Mouse (Mus musculus) heart, embryonic 16.5 days (tissue): Measurements from ENCODE around the gene Nrsn2. TPM values are rescaled to one million over a fixed set of nuclear protein-coding genes. Genes with fewer than 3 reads are reported as not detected.

Experiments used
- ATAC-seq: fragments of 200-750 bp; cut with Nextera tagmentation; replicated peaks from 2 replicates; pipeline ENCODE4 v1.8.0; 2017; ENCODE audit warnings: moderate number of reproducible peaks; ENCODE audit not compliant: insufficient read depth, low FRiP score; ENCODE audit errors: extremely low read depth
- H3K27ac ChIP-seq: fragments of 300-500 bp; sonication (generic); 2 replicates; pipeline ENCODE4 v1.5.1; 2014; ENCODE audit warnings: mild to moderate bottlenecking, low read length, control low read depth, moderate library complexity
- H3K27me3 ChIP-seq: fragments of 300-500 bp; sonication (generic); 2 replicates; pipeline ENCODE4 v1.6.1; 2014; ENCODE audit warnings: low read length, mixed read lengths; ENCODE audit not compliant: control insufficient read depth, insufficient read depth
- H3K36me3 ChIP-seq: fragments of 300-500 bp; sonication (generic); 2 replicates; pipeline ENCODE4 v1.6.1; 2014; ENCODE audit not compliant: control insufficient read depth, insufficient read depth
- H3K4me1 ChIP-seq: fragments of 300-500 bp; sonication (generic); 2 replicates; pipeline ENCODE4 v1.6.1; 2014; ENCODE audit warnings: low read length, mixed read lengths; ENCODE audit not compliant: control insufficient read depth, insufficient read depth
- H3K4me2 ChIP-seq: fragments of 300-500 bp; sonication (generic); 2 replicates; pipeline ENCODE4 v1.6.1; 2014; ENCODE audit warnings: low read depth, mild to moderate bottlenecking, control low read depth, low read length
- H3K4me3 ChIP-seq: fragments of 300-500 bp; sonication (generic); 2 replicates; pipeline ENCODE4 v1.5.1; 2014; ENCODE audit warnings: mild to moderate bottlenecking, control low read depth, low read length
- H3K9ac ChIP-seq: fragments of 300-500 bp; sonication (generic); 2 replicates; pipeline ENCODE4 v1.6.1; 2014; ENCODE audit warnings: low read length, control low read depth
- H3K9me3 ChIP-seq: fragments of 300-500 bp; sonication (generic); replicated peaks from 2 replicates; pipeline ENCODE4 v1.6.1; 2016; ENCODE audit warnings: low read length; ENCODE audit not compliant: control insufficient read depth
- WGBS: fragments of 180-500 bp; shearing (Covaris S2); extraction: QIAGEN DNeasy Blood & Tissue Kit; methylation state at CpG from one replicate; pipeline ENCODE4 v1.1.7; 2014; 5-methylcytosine and 5-hydroxymethylcytosine counted together
- polyA plus RNA-seq: library from polyadenylated mRNA; unstranded; fragments of >200 nt; fragmentation: Nextera tagmentation; extraction: Ambion mirVana; gene quantifications from 2 replicates; pipeline ENCODE4 v1.2.1, GENCODE M21; 2015

Nrsn2 gene
- polyA plus RNA-seq, 1 experiment from 2014 or later, result 1.2 TPM

DNA sequence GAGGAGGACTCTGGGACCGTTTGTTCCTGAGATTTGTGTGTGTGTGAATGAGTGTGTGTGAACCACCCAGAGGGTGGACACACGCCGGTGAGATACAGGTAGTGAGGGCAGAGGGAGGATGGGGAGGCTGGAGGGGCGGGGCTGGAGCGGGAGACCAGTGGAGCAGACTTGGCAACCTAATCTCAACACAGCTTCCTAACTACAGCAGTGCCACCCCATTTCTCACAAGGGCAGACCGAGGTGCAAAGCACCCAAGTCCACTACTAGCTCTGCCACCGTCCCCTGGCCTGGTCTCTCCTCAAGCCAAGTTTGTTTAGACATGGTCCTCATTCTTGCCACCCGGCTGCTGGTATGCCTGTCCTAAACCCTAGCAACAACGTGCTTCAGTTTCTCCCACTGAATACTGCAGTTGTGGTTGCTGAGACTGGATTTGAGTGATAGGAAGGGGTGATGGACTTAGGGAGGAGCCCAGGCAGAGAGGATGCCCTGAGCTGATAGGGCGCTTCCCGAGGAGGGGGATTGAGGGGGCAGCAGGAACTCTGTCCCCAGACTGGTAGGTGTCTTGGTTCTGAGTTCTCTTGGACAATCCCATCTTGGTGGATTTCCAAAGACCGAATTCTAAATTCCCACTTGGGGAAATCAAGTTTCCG, 19.0 kb upstream of the Nrsn2 start:
- peak overlapping the region; percentile 98 for H3K27ac ChIP-seq
- peak overlapping the region; percentile 91 for H3K4me3 ChIP-seq
- ATAC-seq, result no peak
- H3K4me1 ChIP-seq, result peaks cover 31% of the 10 kb centered on the region
- peak overlapping the region; percentile 94 for H3K4me2 ChIP-seq
- no peaks in the 10 kb centered on the region for H3K36me3 ChIP-seq
- no peaks in the 10 kb centered on the region for H3K27me3 ChIP-seq
- 15% methylated on average over 13 of the region's 13 CpGs for WGBS
- peak overlapping the region; percentile 98 for H3K9ac ChIP-seq
- no peaks in the 10 kb centered on the region for H3K9me3 ChIP-seq

- H3K27me3 ChIP-seq, result no peaks in the 10 kb centered on the region
- ATAC-seq, result no peak
- H3K27ac ChIP-seq, result peak overlapping the region; percentile 74
- H3K4me3 ChIP-seq, result no peak overlapping the region
- 53% methylated on average over 9 of the region's 9 CpGs for WGBS
- 0 out of 2 replicates have a peak overlapping the region, but pooled peaks have one; percentile 8 for H3K9ac ChIP-seq
- H3K4me2 ChIP-seq, result peak overlapping the region; percentile 94; the same call in 1 of the 2 replicates
- peaks cover 23% of the 10 kb centered on the region for H3K4me1 ChIP-seq
- H3K9me3 ChIP-seq, result no peaks in the 10 kb centered on the region
- H3K36me3 ChIP-seq, result no peaks in the 10 kb centered on the region
Measured at GRCm38 (mm10) chr2:152393225-152394017, 17.0 kb upstream of the Nrsn2 start.

DNA sequence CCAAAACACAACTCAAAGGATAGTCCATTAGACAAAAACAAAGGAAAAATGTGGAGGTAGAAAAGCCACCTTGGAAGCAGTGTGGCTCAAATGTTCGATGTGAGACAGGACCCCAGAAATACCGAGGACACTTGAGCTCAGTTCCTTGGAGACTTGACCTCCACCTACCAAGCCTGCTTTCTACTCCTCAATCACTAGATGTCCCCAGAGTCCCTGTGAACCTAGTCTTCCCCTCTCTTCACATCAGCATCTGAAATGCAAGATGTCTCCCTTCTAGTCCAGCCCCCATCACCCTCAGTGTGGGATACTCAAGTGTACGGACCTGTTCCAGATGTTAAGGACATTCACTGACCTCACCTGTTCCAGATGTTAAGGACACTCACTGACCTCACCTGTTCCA, 16.3 kb upstream of the Nrsn2 start:
- Histone ChIP-seq H3K4me2 (no peak overlapping the region), H3K9me3 (no peaks in the 10 kb centered on the region), H3K36me3 (no peaks in the 10 kb centered on the region), H3K4me1 (peaks cover 23% of the 10 kb centered on the region), H3K27me3 (no peaks in the 10 kb centered on the region), H3K9ac (no peak overlapping the region), H3K4me3 (no peak overlapping the region), H3K27ac (no peak overlapping the region)
- 18% methylated on average over 3 of the region's 3 CpGs for WGBS
- no peak for ATAC-seq

DNA sequence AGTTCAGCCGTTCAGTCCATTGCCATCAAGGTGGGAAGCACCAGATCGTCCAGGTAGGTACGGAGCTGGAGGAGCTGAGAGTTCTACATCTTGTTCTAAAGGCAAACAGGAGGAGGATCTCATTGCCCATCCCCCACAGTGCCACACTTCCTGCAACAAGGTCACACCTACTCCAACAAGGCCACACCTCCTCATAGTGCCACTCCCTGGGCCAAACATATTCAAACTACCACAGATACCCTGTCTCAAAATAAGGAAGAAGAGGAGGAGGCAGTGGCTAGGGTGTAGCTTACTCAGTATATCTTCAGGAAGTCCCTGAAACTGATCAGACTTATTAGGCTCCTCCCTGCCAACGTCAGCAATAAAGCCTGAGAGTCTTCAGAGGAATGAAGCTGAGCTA, 7.8 kb upstream of the Nrsn2 start:
- no peaks in the 10 kb centered on the region for H3K36me3 ChIP-seq
- no peak overlapping the region for H3K4me2 ChIP-seq
- no peaks in the 10 kb centered on the region for H3K9me3 ChIP-seq
- H3K4me3 ChIP-seq, result no peak overlapping the region
- 84% methylated on average over 4 of the region's 4 CpGs for WGBS
- H3K9ac ChIP-seq, result no peak overlapping the region
- H3K27me3 ChIP-seq, result no peaks in the 10 kb centered on the region
- H3K27ac ChIP-seq, result no peak overlapping the region
- H3K4me1 ChIP-seq, result peaks cover 2% of the 10 kb centered on the region; the same call in 1 of the 2 replicates
- no peak for ATAC-seq

DNA sequence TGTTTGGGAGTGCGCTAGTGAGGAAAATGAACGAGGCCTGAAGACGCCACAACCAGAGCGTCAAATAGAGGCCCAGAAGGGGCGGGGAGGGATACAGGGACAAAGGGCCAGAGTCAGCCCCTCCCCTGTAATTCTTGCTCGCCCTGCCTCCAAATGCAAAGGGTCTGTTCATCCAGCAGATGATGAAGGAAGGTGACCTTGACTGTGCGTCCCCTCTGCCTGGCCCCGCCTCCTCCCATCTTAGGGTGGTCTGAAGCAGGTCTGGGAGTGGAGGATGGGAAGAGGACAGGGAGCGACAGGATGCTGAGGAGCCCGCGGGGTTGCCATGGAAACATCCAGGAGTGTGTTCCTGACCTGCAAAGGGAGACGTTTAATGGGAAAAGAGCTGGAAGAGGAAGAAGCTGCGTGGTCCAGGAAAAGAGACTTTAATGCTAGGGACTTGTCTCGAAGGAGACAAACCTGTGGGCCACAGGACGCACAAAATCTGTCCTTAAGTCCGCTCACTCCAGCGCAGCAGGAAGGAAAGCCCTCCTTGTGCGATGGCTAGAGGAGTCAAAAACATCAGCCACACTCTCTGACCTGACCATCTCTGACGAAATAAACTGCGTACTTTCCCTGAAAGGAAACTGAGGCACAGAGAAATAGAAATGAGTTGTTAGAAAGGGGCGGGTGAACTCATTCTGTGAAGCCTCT, 640 bp downstream of the Nrsn2 start:
- ATAC-seq, result no peak
- Histone ChIP-seq H3K4me3 (no peak overlapping the region), H3K9me3 (no peaks in the 10 kb centered on the region), H3K9ac (peak overlapping the region; percentile 19; the same call in 1 of the 2 replicates), H3K27me3 (peaks cover 13% of the 10 kb centered on the region), H3K27ac (no peak overlapping the region), H3K4me1 (peaks cover 7% of the 10 kb centered on the region), H3K4me2 (peak overlapping the region; percentile 9), H3K36me3 (no peaks in the 10 kb centered on the region)
- 8% methylated on average over 21 of the region's 21 CpGs for WGBS

DNA sequence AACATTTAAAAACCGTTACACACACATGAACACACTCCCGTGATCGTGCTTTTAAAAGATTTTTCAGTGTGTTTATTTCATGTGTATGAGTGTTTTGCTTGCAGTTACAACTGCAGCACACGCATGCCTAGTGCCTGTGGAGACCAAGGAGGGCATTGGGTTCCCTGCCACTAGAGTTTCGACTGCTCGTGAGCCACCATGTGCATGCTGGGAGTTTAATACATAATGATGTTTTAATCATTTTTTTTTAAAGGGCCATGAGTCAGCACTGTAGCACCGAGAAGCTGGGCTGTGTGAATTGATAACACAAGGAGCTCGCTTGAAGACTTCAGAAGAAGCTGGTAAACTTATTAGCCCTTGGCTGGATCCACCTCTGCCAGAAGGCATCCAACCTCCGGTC, 2.9 kb downstream of the Nrsn2 start:
- Histone ChIP-seq H3K36me3 (no peaks in the 10 kb centered on the region), H3K9ac (no peak overlapping the region), H3K9me3 (no peaks in the 10 kb centered on the region), H3K27ac (no peak overlapping the region), H3K4me3 (no peak overlapping the region), H3K27me3 (peaks cover 13% of the 10 kb centered on the region), H3K4me1 (peaks cover 6% of the 10 kb centered on the region), H3K4me2 (no peak overlapping the region)
- whole genome bisulfite sequencing, result 79% methylated on average over 9 of the region's 9 CpGs
- ATAC-seq, result no peak

GRCm38 (mm10) chr2:152372661-152373060, 3.8 kb downstream of the Nrsn2 start:
- Histone ChIP-seq H3K4me2 (no peak overlapping the region), H3K4me3 (no peak overlapping the region), H3K36me3 (no peaks in the 10 kb centered on the region), H3K27me3 (peaks cover 13% of the 10 kb centered on the region), H3K4me1 (peaks cover 6% of the 10 kb centered on the region), H3K9ac (no peak overlapping the region), H3K9me3 (no peaks in the 10 kb centered on the region), H3K27ac (no peak overlapping the region)
- ATAC-seq, result no peak
- 65% methylated on average over 4 of the region's 4 CpGs for WGBS

- Histone ChIP-seq H3K9me3 (no peaks in the 10 kb centered on the region), H3K27ac (no peak overlapping the region), H3K9ac (no peak overlapping the region), H3K27me3 (peaks cover 13% of the 10 kb centered on the region), H3K4me2 (no peak overlapping the region), H3K36me3 (no peaks in the 10 kb centered on the region), H3K4me3 (no peak overlapping the region), H3K4me1 (peaks cover 6% of the 10 kb centered on the region)
- WGBS, result 71% methylated on average over 7 of the region's 7 CpGs
- no peak for ATAC-seq
Measured at GRCm38 (mm10) chr2:152372104-152372503, 4.3 kb downstream of the Nrsn2 start.
